Mouse (Mus musculus) forebrain, postnatal 0 days (tissue): Measurements from ENCODE around the gene 6030468B19Rik. TPM values are rescaled to one million over a fixed set of nuclear protein-coding genes. Genes with fewer than 3 reads are reported as not detected.

Experiments used
- ATAC-seq: fragments of 200-750 bp; cut with Nextera tagmentation; 2 replicates; pipeline ENCODE4 v1.8.0; 2017; ENCODE audit warnings: mild to moderate bottlenecking, moderate library complexity
- DNase-seq: peaks from one replicate; pipeline ENCODE4 v3.0.0-alpha.2; 2015
- H3K27ac ChIP-seq: fragments of 300-500 bp; sonication (generic); 2 replicates; pipeline ENCODE4 v1.5.1; 2014; ENCODE audit warnings: low read depth, mild to moderate bottlenecking, antibody characterized with exemption, low read length, moderate library complexity, mixed read lengths
- H3K27me3 ChIP-seq: fragments of 300-500 bp; sonication (generic); 2 replicates; pipeline ENCODE4 v1.6.1; 2014; ENCODE audit warnings: mild to moderate bottlenecking, low read length, mixed read lengths; ENCODE audit not compliant: insufficient read depth
- H3K36me3 ChIP-seq: fragments of 300-500 bp; sonication (generic); 2 replicates; pipeline ENCODE4 v1.6.1; 2014; ENCODE audit warnings: mild to moderate bottlenecking, moderate library complexity; ENCODE audit not compliant: insufficient read depth
- H3K4me1 ChIP-seq: fragments of 300-500 bp; sonication (generic); 2 replicates; pipeline ENCODE4 v1.6.1; 2014; ENCODE audit warnings: antibody characterized with exemption; ENCODE audit not compliant: insufficient read depth
- H3K4me2 ChIP-seq: fragments of 300-500 bp; sonication (generic); 2 replicates; pipeline ENCODE4 v1.6.1; 2014; ENCODE audit warnings: low read depth, mild to moderate bottlenecking, moderate library complexity
- H3K4me3 ChIP-seq: fragments of 300-500 bp; sonication (generic); 2 replicates; pipeline ENCODE4 v1.5.1; 2014; ENCODE audit warnings: low read depth, low read length, mixed read lengths
- H3K9ac ChIP-seq: fragments of 300-500 bp; sonication (generic); 2 replicates; pipeline ENCODE4 v1.6.1; 2014; ENCODE audit warnings: mild to moderate bottlenecking
- H3K9me3 ChIP-seq: fragments of 300-500 bp; sonication (generic); 2 replicates; pipeline ENCODE4 v1.6.1; 2016; ENCODE audit warnings: low read length
- CTCF ChIP-seq: sonication (generic); IDR thresholded peaks from 2 replicates; pipeline ENCODE4 v1.5.1; 2016; ENCODE audit warnings: antibody characterized with exemption, control low read depth, low read depth
- WGBS: fragments of 180-500 bp; shearing (Covaris S2); extraction: QIAGEN DNeasy Blood & Tissue Kit; methylation state at CpG from one replicate; pipeline ENCODE4 v1.1.7; 2014; 5-methylcytosine and 5-hydroxymethylcytosine counted together
- polyA plus RNA-seq: library from polyadenylated mRNA; unstranded; fragments of >200 nt; fragmentation: Nextera tagmentation; extraction: Ambion mirVana; gene quantifications from 2 replicates; pipeline ENCODE4 v1.2.1, GENCODE M21; 2015
- total RNA-seq: library from RNA; depleted of rRNA; stranded (reverse); fragments of >200 nt; gene quantifications from 2 replicates; pipeline ENCODE4 v1.2.3, GENCODE M21; 2014; rRNA removed

Gene 6030468B19Rik
- total and polyA plus RNA-seq, 2 experiments from 2014 or later: not detected

DNA sequence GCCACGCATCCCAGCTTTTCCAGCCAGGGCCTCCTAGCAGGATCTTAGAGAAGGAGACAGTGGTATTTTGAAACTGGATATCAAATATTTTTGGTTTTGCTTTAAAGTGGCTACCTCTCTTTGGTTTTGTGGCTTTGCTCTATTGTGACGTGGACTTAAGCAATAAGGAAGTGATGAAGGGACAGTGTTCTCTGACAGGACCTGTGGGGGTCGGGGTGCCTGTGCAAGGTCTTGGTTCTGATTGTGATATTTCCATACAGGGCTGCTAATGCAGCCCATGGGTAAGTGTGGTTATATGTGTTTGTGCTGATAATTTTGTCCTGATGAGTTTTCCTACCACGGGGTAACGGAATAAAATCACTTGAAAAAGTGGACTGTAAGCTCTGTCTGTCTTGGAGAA is 57.9 kb downstream of the 6030468B19Rik start:
- Histone ChIP-seq H3K27ac (no peak overlapping the region), H3K9ac (no peak overlapping the region), H3K4me2 (no peak overlapping the region), H3K36me3 (no peaks in the 10 kb centered on the region), H3K4me3 (no peak overlapping the region), H3K9me3 (no peaks in the 10 kb centered on the region), H3K4me1 (no peaks in the 10 kb centered on the region), H3K27me3 (no peaks in the 10 kb centered on the region; the same call in 1 of the 2 replicates)
- WGBS: 94% methylated on average over 5 of the region's 5 CpGs
- DNase-seq: no peak
- no peak for TF ChIP-seq CTCF
- ATAC-seq: no peak

DNA sequence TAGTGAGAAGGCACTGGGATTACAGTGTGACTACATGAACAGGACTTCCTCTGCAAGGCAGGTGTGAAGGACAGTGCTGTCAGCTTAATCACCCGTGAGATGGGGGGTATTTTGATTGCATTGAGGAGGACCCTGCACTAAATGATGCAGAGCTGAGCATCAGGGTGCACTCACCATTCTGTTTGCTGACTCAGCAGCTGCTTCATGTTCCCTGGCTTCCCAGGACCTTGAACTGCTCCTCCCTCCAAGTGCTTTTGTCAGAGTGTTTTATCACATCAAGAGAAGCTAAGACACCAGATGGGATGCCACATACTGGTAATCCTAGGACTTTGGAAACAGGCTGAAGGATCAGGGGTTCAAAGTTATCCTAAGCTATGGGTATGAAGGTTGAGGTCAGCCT is 58.5 kb downstream of the 6030468B19Rik start:
- H3K27me3 ChIP-seq: no peaks in the 10 kb centered on the region; the same call in 1 of the 2 replicates
- H3K36me3 ChIP-seq: no peaks in the 10 kb centered on the region
- no peak for TF ChIP-seq CTCF
- no peak overlapping the region for H3K4me2 ChIP-seq
- no peak for DNase-seq
- no peak overlapping the region for H3K27ac ChIP-seq
- H3K4me3 ChIP-seq: no peak overlapping the region
- WGBS: 74% methylated on average over 1 of the region's 1 CpGs
- H3K9me3 ChIP-seq: no peaks in the 10 kb centered on the region
- no peak overlapping the region for H3K9ac ChIP-seq
- no peak for ATAC-seq
- H3K4me1 ChIP-seq: no peaks in the 10 kb centered on the region

Other genes with a start within 250 kb of the 6030468B19Rik start
- gene Tnrc6c, start 143.4 kb upstream of the 6030468B19Rik start, total RNA-seq: 56.9 and 71.6 TPM in 2 replicates
- gene Tnrc6c, start 143.4 kb upstream of the 6030468B19Rik start, polyA plus RNA-seq: 13.1 and 19.9 TPM in 2 replicates
- gene Tmc8, start 15.6 kb upstream of the 6030468B19Rik start, total RNA-seq: 2.1 and 6.2 TPM in 2 replicates
- gene Tmc8, start 15.6 kb upstream of the 6030468B19Rik start, polyA plus RNA-seq: 0.44 and 0.59 TPM in 2 replicates
- gene Tmc6, start 15.5 kb upstream of the 6030468B19Rik start, total RNA-seq: 2.9 and 4.1 TPM in 2 replicates
- 2.3 and 3.2 TPM in 2 replicates for gene Tmc6, start 15.5 kb upstream of the 6030468B19Rik start, polyA plus RNA-seq
- gene Gm20708, start 12.0 kb downstream of the 6030468B19Rik start, total RNA-seq: 1.5 and 2.0 TPM in 2 replicates
- 0.52 and 1.1 TPM in 2 replicates for gene Gm20708, start 12.0 kb downstream of the 6030468B19Rik start, polyA plus RNA-seq
- 11.8 and 16.9 TPM in 2 replicates for gene Syngr2, start 12.0 kb downstream of the 6030468B19Rik start, total RNA-seq
- 14.4 and 15.7 TPM in 2 replicates for gene Syngr2, start 12.0 kb downstream of the 6030468B19Rik start, polyA plus RNA-seq
- 3.6 and 3.8 TPM in 2 replicates for gene Afmid, start 28.3 kb downstream of the 6030468B19Rik start, total RNA-seq
- 7.4 and 8.8 TPM in 2 replicates for gene Afmid, start 28.3 kb downstream of the 6030468B19Rik start, polyA plus RNA-seq
- gene Tk1, start 28.4 kb downstream of the 6030468B19Rik start, total RNA-seq: 10.3 and 29.8 TPM in 2 replicates
- 11.1 and 12.2 TPM in 2 replicates for gene Tk1, start 28.4 kb downstream of the 6030468B19Rik start, polyA plus RNA-seq
- gene Birc5, start 51.6 kb downstream of the 6030468B19Rik start, total RNA-seq: 5.7 and 6.2 TPM in 2 replicates
- gene Birc5, start 51.6 kb downstream of the 6030468B19Rik start, polyA plus RNA-seq: 24.9 and 31.4 TPM in 2 replicates
- gene Tmem235, start 63.1 kb downstream of the 6030468B19Rik start, total RNA-seq: not detected in 2 replicates
- not detected in 2 replicates for gene Tmem235, start 63.1 kb downstream of the 6030468B19Rik start, polyA plus RNA-seq
- 5.9 and 8.2 TPM in 2 replicates for gene Tha1, start 75.8 kb downstream of the 6030468B19Rik start, total RNA-seq
- gene Tha1, start 75.8 kb downstream of the 6030468B19Rik start, polyA plus RNA-seq: 2.6 and 2.9 TPM in 2 replicates
- 7.8 and 11.0 TPM in 2 replicates for gene Socs3, start 172.4 kb downstream of the 6030468B19Rik start, total RNA-seq
- 6.5 and 8.4 TPM in 2 replicates for gene Socs3, start 172.4 kb downstream of the 6030468B19Rik start, polyA plus RNA-seq
- gene Pgs1, start 188.6 kb downstream of the 6030468B19Rik start, total RNA-seq: 55.7 and 63.0 TPM in 2 replicates
- 47.7 and 54.4 TPM in 2 replicates for gene Pgs1, start 188.6 kb downstream of the 6030468B19Rik start, polyA plus RNA-seq